Mouse (Mus musculus): ENCODE results near the gene Arhgap17.

DNA sequence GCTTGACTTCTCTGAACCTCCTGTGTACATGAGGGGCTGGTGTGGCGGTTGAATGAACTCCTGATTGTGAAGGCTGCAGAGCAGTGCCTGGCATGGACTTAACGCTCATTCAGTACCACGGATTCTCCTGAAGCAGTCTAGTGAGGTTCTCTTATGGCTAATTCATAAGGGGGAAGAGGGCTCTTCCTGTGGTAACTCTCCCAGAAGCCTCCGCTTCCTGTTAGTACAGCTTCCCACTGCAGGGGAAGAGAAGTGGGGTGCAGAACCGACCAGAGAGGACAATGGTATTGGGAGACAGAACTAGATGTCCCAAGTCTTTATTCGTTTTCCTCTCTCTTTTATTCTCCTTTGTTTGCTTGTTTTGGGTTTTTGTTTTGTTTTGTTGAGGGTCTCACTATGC, 129.7 kb downstream of the Arhgap17 start:
- TF ChIP-seq NANOG (IDR thresholded peaks at IDR 0.05; ENCODE audit: borderline replicate concordance, low read length) (no peak), CTCF (conservative IDR thresholded peaks at IDR 0.05; ENCODE audit: low read length) (no peak), POU5F1 (IDR thresholded peaks at IDR 0.05; ENCODE audit: borderline replicate concordance, low read length) (no peak)

All from E14TG2a.4 (cell line).